8 mouse cellular contexts compared by ENCODE assay signal in genomic region chr3:88832388-88832787, GRCm38 (mm10). TPM values are rescaled to one million over a fixed set of nuclear protein-coding genes. Genes with fewer than 3 reads are reported as not detected.
A peak's percentile ranks its signal among the peaks of the same experiment; 100 is the strongest.
DNase-seq lines count a peak whose midpoint lies in the region; ATAC-seq and TF ChIP-seq lines count a peak whose summit lies in the region.
"Not testable (repeated sequence)": the region's sequence is repeated elsewhere in the genome, so short reads cannot be mapped to it uniquely, and the experiment has no call there.

No protein-coding gene starts in this region.

- 2% methylated on average over 14 of the region's 14 CpGs for WGBS in hindbrain, embryonic 11.5 days
- 4% methylated on average over 14 of the region's 14 CpGs for WGBS in liver, embryonic 15.5 days (ENCODE audit: insufficient replicate concordance)
- 4% methylated on average over 14 of the region's 14 CpGs for WGBS in stomach, embryonic 14.5 days

- not testable (repeated sequence) for TF ChIP-seq CTCF in layer of hippocampus, adult 2 months (conservative IDR thresholded peaks at IDR 0.05)

- peak; percentile 55 for DNase-seq in Muller cell, postnatal 12 days (ENCODE audit: inconsistent ontology term)
- DNase-seq in cerebellum, postnatal 25 days = peak; percentile 73 to 78
- peak; percentile 37 to 44 for DNase-seq in frontal cortex, postnatal 25 days (ENCODE audit: low spot score in 2 of 2)
- peak; percentile 77 for DNase-seq in hindbrain, embryonic 11.5 days (ENCODE audit: low spot score)
- DNase-seq in layer of hippocampus, adult 2 months (ENCODE audit: low spot score in 2 of 2) = peak; percentile 63 to 81
- peak; percentile 48 for DNase-seq in neural tube, embryonic 10.5 days (ENCODE audit: extremely low spot score, low spot score)

- H3K4me2 ChIP-seq in hindbrain, embryonic 11.5 days (replicated peaks; ENCODE audit: low read depth, low read length); stomach, embryonic 14.5 days (replicated peaks; ENCODE audit: low read depth, low read length): not testable (repeated sequence)
- H3K4me2 ChIP-seq in liver, embryonic 15.5 days = peak overlapping the region; percentile 46

- H3K4me3 ChIP-seq in hindbrain, embryonic 11.5 days (ENCODE audit: low read depth, low read length) = peak overlapping the region; percentile 13; the same call in 1 of the 2 replicates
- peak overlapping the region; percentile 40; the same call in 1 of the 2 replicates for H3K4me3 ChIP-seq in layer of hippocampus, adult 2 months
- not testable (repeated sequence) for H3K4me3 ChIP-seq in liver, embryonic 15.5 days (replicated peaks); stomach, embryonic 14.5 days (ENCODE audit: low read depth, low read length)

- H3K9me3 ChIP-seq in hindbrain, embryonic 11.5 days (ENCODE audit: control insufficient read depth, low read length); liver, embryonic 15.5 days (replicated peaks); stomach, embryonic 14.5 days (ENCODE audit: control insufficient read depth, low read depth, low read length): not testable (repeated sequence)

- H3K4me1 ChIP-seq in hindbrain, embryonic 11.5 days (replicated peaks; ENCODE audit: control insufficient read depth, insufficient read depth, low read length); liver, embryonic 15.5 days (replicated peaks); stomach, embryonic 14.5 days (ENCODE audit: control insufficient read depth, insufficient read depth, low read length): not testable (repeated sequence)

- peak; percentile 73 for ATAC-seq in hindbrain, embryonic 11.5 days (ENCODE audit: low FRiP score)
- ATAC-seq in liver, embryonic 15.5 days (ENCODE audit: insufficient read depth) = peak; percentile 33
- ATAC-seq in stomach, embryonic 14.5 days (ENCODE audit: insufficient number of reproducible peaks, insufficient read depth, low FRiP score, low read depth) = peak; percentile 54

- H3K36me3 ChIP-seq in hindbrain, embryonic 11.5 days (ENCODE audit: control insufficient read depth, insufficient read depth, low read length); liver, embryonic 15.5 days (replicated peaks); stomach, embryonic 14.5 days (ENCODE audit: control insufficient read depth, insufficient read depth, low read length): not testable (repeated sequence)

- not testable (repeated sequence) for H3K9ac ChIP-seq in hindbrain, embryonic 11.5 days (ENCODE audit: low read depth, low read length); liver, embryonic 15.5 days; stomach, embryonic 14.5 days (replicated peaks; ENCODE audit: low read depth, low read length)

- not testable (repeated sequence) for H3K27ac ChIP-seq in hindbrain, embryonic 11.5 days (ENCODE audit: low read depth, low read length); layer of hippocampus, adult 2 months; liver, embryonic 15.5 days (replicated peaks); stomach, embryonic 14.5 days (ENCODE audit: low read length)

- not testable (repeated sequence) for H3K27me3 ChIP-seq in hindbrain, embryonic 11.5 days (ENCODE audit: control insufficient read depth, insufficient read depth, low read length); liver, embryonic 15.5 days; stomach, embryonic 14.5 days (ENCODE audit: control insufficient read depth, insufficient read depth, low read length)

RNA-seq across cellular contexts. Expression of gene Gon4l, which starts 2.6 kb away (rescaled TPM):
- polyA plus RNA-seq in hindbrain, embryonic 11.5 days (2014; fragmentation: Nextera tagmentation; extraction: Ambion mirVana) = 14.8 and 15.3 TPM in 2 replicates
- 10 to 100 TPM; 45.0 to 49.7 TPM for total RNA-seq in layer of hippocampus, adult 2 months (2021)
- 2.7 and 3.3 TPM in 2 replicates for polyA plus RNA-seq in liver, embryonic 15.5 days (2015; fragmentation: Nextera tagmentation; extraction: Ambion mirVana)
- polyA plus RNA-seq in stomach, embryonic 14.5 days (2014; fragmentation: Nextera tagmentation; extraction: Ambion mirVana) = 12.6 and 15.7 TPM in 2 replicates

RNA-seq across cellular contexts. Expression of gene Syt11, which starts 57.4 kb away (rescaled TPM):
- 137 and 151 TPM in 2 replicates for polyA plus RNA-seq in hindbrain, embryonic 11.5 days (2014; fragmentation: Nextera tagmentation; extraction: Ambion mirVana)
- 100 to 1,000 TPM; 473 to 514 TPM for total RNA-seq in layer of hippocampus, adult 2 months (2021)
- polyA plus RNA-seq in liver, embryonic 15.5 days (2015; fragmentation: Nextera tagmentation; extraction: Ambion mirVana) = 0.73 and 1.3 TPM in 2 replicates
- polyA plus RNA-seq in stomach, embryonic 14.5 days (2014; fragmentation: Nextera tagmentation; extraction: Ambion mirVana) = 27.7 and 29.3 TPM in 2 replicates

Comparison
In these comparisons a context has a peak if more than half of its experiments do, and no peak if none do; other contexts are left out.
1. RNA of gene Syt11, which starts 57.4 kb away (polyA plus RNA-seq): 137 to 151 TPM in hindbrain, embryonic 11.5 days and 27.7 to 29.3 TPM in stomach, embryonic 14.5 days; 0.73 to 1.3 TPM in liver, embryonic 15.5 days; every median in the first group is over 10 times any median in the second.
2. Peak in every context shown above with its lines, with median percentiles within 50 percentile points of each other: DNase-seq and ATAC-seq.